Mouse (Mus musculus): Measurements from ENCODE around the gene Ezr. TPM values are rescaled to one million over a fixed set of nuclear protein-coding genes. Genes with fewer than 3 reads are reported as not detected.

Gene Ezr
- 10 to 100 TPM; 42.4 to 46.8 TPM for total RNA-seq (2021)
- long read RNA-seq, experiment 1, transcript Ezr-201 (13 exons, 3,164 nt) = major isoform, 38 of 64 reads
- long read RNA-seq, experiment 1, partial matches to known transcripts = 22 of 64 reads
- long read RNA-seq, experiment 1, other reads (novel, unspliced or antisense) = 4 of 64 reads
- long read RNA-seq, experiment 2, transcript Ezr-201 (13 exons, 3,164 nt) = major isoform, 37 of 58 reads
- long read RNA-seq, experiment 2, partial matches to known transcripts = 16 of 58 reads
- long read RNA-seq, experiment 2, other reads (novel, unspliced or antisense) = 5 of 58 reads

- peak; percentile 56 to 67 for DNase-seq (ENCODE audit: low spot score in 2 of 2)
Measured at GRCm38 (mm10) chr17:6782611-6783005, at the start of gene Ezr. Gene Ezr, minus strand, starts transcription at chr17:6782784.

GRCm38 (mm10) chr17:6830004-6830592 lies 47.5 kb upstream of the Ezr start:
- no peak for DNase-seq (ENCODE audit: low spot score in 2 of 2)

- DNase-seq (ENCODE audit: low spot score in 2 of 2) = no peak
Measured at GRCm38 (mm10) chr17:6828531-6829150, 46.1 kb upstream of the Ezr start.

GRCm38 (mm10) chr17:6827740-6828461 lies 45.3 kb upstream of the Ezr start:
- DNase-seq (ENCODE audit: low spot score in 2 of 2) = peak; percentile 93 to 94

GRCm38 (mm10) chr17:6827159-6827733 lies 44.7 kb upstream of the Ezr start:
- no peak for DNase-seq (ENCODE audit: low spot score in 2 of 2)

- no peak for DNase-seq (ENCODE audit: low spot score in 2 of 2)
Measured at GRCm38 (mm10) chr17:6816796-6817195, 34.2 kb upstream of the Ezr start.

- DNase-seq (ENCODE audit: low spot score in 2 of 2) = no peak
Measured at GRCm38 (mm10) chr17:6816151-6816550, 33.6 kb upstream of the Ezr start.

GRCm38 (mm10) chr17:6814656-6815055 lies 32.1 kb upstream of the Ezr start:
- DNase-seq (ENCODE audit: low spot score in 2 of 2) = no peak

GRCm38 (mm10) chr17:6812851-6813191 lies 30.2 kb upstream of the Ezr start:
- DNase-seq (ENCODE audit: low spot score in 2 of 2) = no peak

GRCm38 (mm10) chr17:6811931-6812850 lies 29.6 kb upstream of the Ezr start:
- DNase-seq (ENCODE audit: low spot score in 2 of 2) = no peak

- DNase-seq (ENCODE audit: low spot score in 2 of 2) = no peak
Measured at GRCm38 (mm10) chr17:6809331-6809730, 26.7 kb upstream of the Ezr start.

GRCm38 (mm10) chr17:6808521-6809165 lies 26.1 kb upstream of the Ezr start:
- DNase-seq (ENCODE audit: low spot score in 2 of 2) = no peak

- no peak for DNase-seq (ENCODE audit: low spot score in 2 of 2)
Measured at GRCm38 (mm10) chr17:6807827-6808520, 25.4 kb upstream of the Ezr start.

- no peak for DNase-seq (ENCODE audit: low spot score in 2 of 2)
Measured at GRCm38 (mm10) chr17:6804853-6805543, 22.4 kb upstream of the Ezr start.

GRCm38 (mm10) chr17:6804111-6804510 lies 21.5 kb upstream of the Ezr start:
- no peak for DNase-seq (ENCODE audit: low spot score in 2 of 2)

- no peak for DNase-seq (ENCODE audit: low spot score in 2 of 2)
Measured at GRCm38 (mm10) chr17:6803614-6804013, 21.0 kb upstream of the Ezr start.

GRCm38 (mm10) chr17:6798392-6799061 lies 15.9 kb upstream of the Ezr start:
- DNase-seq (ENCODE audit: low spot score in 2 of 2) = no peak

- DNase-seq (ENCODE audit: low spot score in 2 of 2) = no peak
Measured at GRCm38 (mm10) chr17:6797471-6797870, 14.9 kb upstream of the Ezr start.
